Mouse (Mus musculus) heart, adult 2 months (tissue): ENCODE results near the gene Cmah. TPM values are rescaled to one million over a fixed set of nuclear protein-coding genes. Genes with fewer than 3 reads are reported as not detected.
A peak's percentile ranks its signal among the peaks of the same experiment; 100 is the strongest.

Experiments
- DNase-seq, 2 experiments: peaks; one replicate each; pipeline ENCODE4 v3.0.0; 2021
- H3K27ac ChIP-seq: fragments of 200-600 bp; 2 replicates; pipeline ENCODE4 v1.8.1; 2022
- H3K27me3 ChIP-seq: fragments of 200-500 bp; 2 replicates; pipeline ENCODE4 v1.6.1; 2012; ENCODE audit warnings: mild to moderate bottlenecking, low read length, inconsistent platforms, mixed read lengths; ENCODE audit not compliant: control insufficient read depth, insufficient read depth
- H3K36me3 ChIP-seq: fragments of 200-500 bp; 2 replicates; pipeline ENCODE4 v1.6.1; 2012; ENCODE audit warnings: low read length, inconsistent platforms; ENCODE audit not compliant: control insufficient read depth, insufficient read depth
- H3K4me1 ChIP-seq: fragments of 200-500 bp; 2 replicates; pipeline ENCODE4 v1.6.1; 2011; ENCODE audit warnings: low read length; ENCODE audit not compliant: control insufficient read depth, insufficient read depth
- H3K4me3 ChIP-seq: fragments of 200-600 bp; 2 replicates; pipeline ENCODE4 v1.8.1; 2022
- H3K79me2 ChIP-seq: fragments of 200-500 bp; replicated peaks from 2 replicates; pipeline ENCODE4 v1.6.1; 2012; ENCODE audit warnings: mild to moderate bottlenecking, inconsistent platforms, low read length, moderate library complexity, mixed read lengths; ENCODE audit not compliant: control insufficient read depth, insufficient read depth
- H3K9ac ChIP-seq: fragments of 200-500 bp; 2 replicates; pipeline ENCODE4 v1.6.1; 2012; ENCODE audit warnings: low read depth, mild to moderate bottlenecking, control low read depth, inconsistent platforms, low read length, mixed read lengths
- CTCF ChIP-seq: fragments of 200-600 bp; IDR thresholded peaks from 2 replicates; pipeline ENCODE4 v1.8.1; 2022; ENCODE audit warnings: antibody characterized with exemption, mild to moderate bottlenecking, moderate library complexity
- EP300 ChIP-seq: fragments of 200-500 bp; IDR thresholded peaks from 2 replicates; pipeline ENCODE4 v1.6.1; 2011; ENCODE audit warnings: low read depth, low read length, control low read depth; ENCODE audit not compliant: insufficient read depth
- POLR2A ChIP-seq: fragments of 200-500 bp; IDR thresholded peaks from 2 replicates; pipeline ENCODE4 v1.6.1; 2011; ENCODE audit warnings: mild to moderate bottlenecking, low read depth, low read length, control low read depth; ENCODE audit not compliant: insufficient read depth
- WGBS: fragments of 180-500 bp; shearing (Covaris S2); methylation state at CpG from one replicate; pipeline ENCODE4 v1.1.7; 2018; 5-methylcytosine and 5-hydroxymethylcytosine counted together
- intact Hi-C: fragments of 180-260 bp; cut with DNase I; formaldehyde crosslinking; loops from one replicate; pipeline ENCODE4 v1.15.1; 2025
- polyA plus RNA-seq: library from polyadenylated mRNA; depleted of rRNA; stranded (reverse); fragments of >200 nt; gene quantifications from 2 replicates; pipeline ENCODE4 v1.2.3, GENCODE M21; 2012
- total RNA-seq, 2 experiments: library from RNA; stranded (reverse); gene quantifications; 2 replicates each; pipeline ENCODE4 v1.2.3; 2021

Gene Cmah
- total and polyA plus RNA-seq, 3 experiments = 0.84 to 4.0 (median 2.7) TPM

DNA sequence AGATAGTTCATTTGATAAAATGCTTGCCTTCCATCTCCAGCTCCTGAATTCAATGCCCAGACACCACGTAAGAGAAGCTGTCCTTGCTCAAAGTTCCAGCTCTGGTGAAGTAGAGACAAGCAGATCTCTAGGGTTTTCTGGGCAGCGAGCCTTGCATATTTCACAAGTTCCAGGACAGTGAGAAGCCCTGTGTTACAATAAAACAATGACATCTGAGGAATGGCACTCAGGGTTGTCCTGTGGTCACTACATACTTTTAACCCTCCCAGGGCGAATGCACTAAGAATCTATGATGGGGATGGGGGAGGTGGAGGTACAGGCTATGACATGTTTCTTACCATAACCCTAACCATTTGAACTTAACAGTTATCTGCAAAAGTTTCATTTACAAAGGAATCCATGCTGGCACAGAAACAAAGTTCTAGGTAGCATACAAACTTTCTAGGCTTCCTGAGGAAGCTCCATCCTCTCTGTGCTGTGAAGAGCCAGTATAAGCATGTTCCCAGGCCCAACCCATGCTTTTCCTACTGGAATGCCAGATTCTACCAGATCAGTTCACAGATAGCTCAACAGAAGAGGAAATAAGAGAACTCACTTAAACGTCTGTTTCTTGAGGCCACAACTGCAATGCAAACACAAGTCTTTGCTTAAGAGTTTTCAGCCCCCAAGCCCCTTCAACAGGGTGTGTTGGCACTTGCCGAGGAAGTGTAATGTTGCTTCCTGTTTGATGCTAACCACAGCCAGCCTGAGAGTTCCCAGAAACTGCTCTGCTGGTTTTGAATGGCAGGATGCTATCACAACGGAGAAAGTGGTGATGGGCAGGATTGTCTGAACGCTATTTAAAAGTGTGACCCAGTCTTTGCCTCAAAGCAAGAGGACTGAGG, 48.4 kb downstream of the Cmah start:
- H3K9ac ChIP-seq = no peak overlapping the region
- 24% methylated on average over 7 of the region's 7 CpGs for WGBS
- TF ChIP-seq POLR2A (no peak), EP300 (no peak)
- peaks cover 7% of the 10 kb centered on the region for H3K4me1 ChIP-seq
- H3K27me3 ChIP-seq = no peaks in the 10 kb centered on the region
- H3K79me2 ChIP-seq = no peaks in the 10 kb centered on the region
- H3K27ac ChIP-seq = peak overlapping the region; percentile 45
- DNase-seq = peak in 1 of 2 experiments; percentile 49
- no peaks in the 10 kb centered on the region; the same call in 1 of the 2 replicates for H3K36me3 ChIP-seq
- no peak overlapping the region for H3K4me3 ChIP-seq
- intact Hi-C loops = loop anchor here (5.0 kb wide), 1 partner anchor 38 kb away; no protein-coding TSS in a partner anchor

DNA sequence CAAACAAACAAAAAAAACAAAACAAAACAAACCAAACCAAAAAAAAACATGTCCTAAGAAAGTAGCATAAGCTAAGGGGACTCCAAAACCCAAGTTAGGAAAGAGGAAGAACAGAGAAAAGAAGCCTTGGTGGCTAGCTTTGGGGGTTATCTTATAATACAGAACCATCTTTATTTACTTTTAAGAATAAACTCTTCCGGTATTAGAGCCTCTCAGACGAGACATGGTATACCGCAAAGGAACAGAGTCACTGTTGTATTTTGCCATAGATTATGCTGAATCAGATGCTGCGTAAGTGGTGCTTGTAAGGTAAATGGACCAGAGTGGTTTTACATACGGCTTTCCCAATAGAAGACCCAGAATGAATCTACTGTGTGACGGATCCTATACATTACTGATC, 53.5 kb downstream of the Cmah start:
- TF ChIP-seq CTCF = no peak
- TF ChIP-seq POLR2A = no peak
- no peak for TF ChIP-seq EP300
- H3K27ac ChIP-seq = no peak overlapping the region
- 81% methylated on average over 6 of the region's 6 CpGs for WGBS
- no peak for DNase-seq
- H3K4me1 ChIP-seq = peaks cover 2% of the 10 kb centered on the region
- H3K27me3 ChIP-seq = no peaks in the 10 kb centered on the region
- no peaks in the 10 kb centered on the region; the same call in 1 of the 2 replicates for H3K36me3 ChIP-seq
- no peaks in the 10 kb centered on the region for H3K79me2 ChIP-seq
- H3K4me3 ChIP-seq = no peak overlapping the region
- intact Hi-C loops = no loop called here
- no peak overlapping the region for H3K9ac ChIP-seq

DNA sequence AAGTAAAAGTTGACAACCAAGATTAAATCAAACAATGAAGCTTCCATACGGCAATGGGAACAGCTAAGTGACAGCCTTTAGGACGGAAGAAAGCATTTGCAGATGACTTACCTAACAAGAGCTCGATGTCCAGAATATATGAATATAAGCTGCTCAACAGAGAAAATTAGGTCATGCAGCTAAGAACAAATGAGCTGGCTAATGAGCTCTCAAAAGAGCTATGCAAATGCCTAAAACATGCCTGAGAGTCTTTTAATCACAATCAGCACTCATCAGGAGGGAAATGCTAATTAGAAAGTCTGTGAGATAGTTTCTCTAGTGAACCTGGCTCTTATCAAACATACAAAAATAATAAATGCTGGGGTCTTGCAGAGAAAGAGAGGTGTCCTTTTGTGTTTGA, 56.7 kb downstream of the Cmah start:
- H3K27me3 ChIP-seq = no peaks in the 10 kb centered on the region
- DNase-seq = no peak
- WGBS = 82% methylated on average over 3 of the region's 3 CpGs
- H3K4me1 ChIP-seq = no peaks in the 10 kb centered on the region
- H3K79me2 ChIP-seq = no peaks in the 10 kb centered on the region
- TF ChIP-seq CTCF (no peak), POLR2A (no peak), EP300 (no peak)
- H3K4me3 ChIP-seq = no peak overlapping the region
- no peaks in the 10 kb centered on the region for H3K36me3 ChIP-seq
- H3K9ac ChIP-seq = no peak overlapping the region
- no peak overlapping the region for H3K27ac ChIP-seq
- intact Hi-C loops = no loop called here

DNA sequence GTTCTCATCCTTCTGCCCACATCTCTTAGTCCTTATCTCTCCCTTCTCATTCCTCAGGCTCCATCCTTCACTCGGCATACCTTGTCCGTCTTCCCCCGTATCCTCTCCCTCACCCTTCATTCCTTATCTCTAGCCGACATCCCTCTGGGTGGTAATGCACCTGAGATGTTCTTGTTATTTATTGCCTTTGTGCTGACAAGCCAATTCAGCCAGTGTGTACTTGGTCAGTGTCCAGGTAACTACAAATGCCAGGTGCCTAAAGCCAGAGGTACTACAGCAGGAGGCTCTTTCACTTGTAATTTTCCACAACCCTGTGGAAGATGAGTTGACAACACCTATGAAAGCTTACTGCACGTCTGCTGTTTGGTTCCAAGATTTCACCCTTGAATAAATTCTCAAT, 64.7 kb downstream of the Cmah start:
- no peak for DNase-seq
- no peaks in the 10 kb centered on the region for H3K36me3 ChIP-seq
- no peaks in the 10 kb centered on the region for H3K4me1 ChIP-seq
- H3K9ac ChIP-seq = no peak overlapping the region
- no peaks in the 10 kb centered on the region for H3K79me2 ChIP-seq
- H3K27me3 ChIP-seq = no peaks in the 10 kb centered on the region
- H3K27ac ChIP-seq = no peak overlapping the region
- no peak for TF ChIP-seq POLR2A
- TF ChIP-seq CTCF = no peak
- H3K4me3 ChIP-seq = no peak overlapping the region
- 75% methylated on average over 5 of the region's 5 CpGs for WGBS
- intact Hi-C loops = no loop called here

DNA sequence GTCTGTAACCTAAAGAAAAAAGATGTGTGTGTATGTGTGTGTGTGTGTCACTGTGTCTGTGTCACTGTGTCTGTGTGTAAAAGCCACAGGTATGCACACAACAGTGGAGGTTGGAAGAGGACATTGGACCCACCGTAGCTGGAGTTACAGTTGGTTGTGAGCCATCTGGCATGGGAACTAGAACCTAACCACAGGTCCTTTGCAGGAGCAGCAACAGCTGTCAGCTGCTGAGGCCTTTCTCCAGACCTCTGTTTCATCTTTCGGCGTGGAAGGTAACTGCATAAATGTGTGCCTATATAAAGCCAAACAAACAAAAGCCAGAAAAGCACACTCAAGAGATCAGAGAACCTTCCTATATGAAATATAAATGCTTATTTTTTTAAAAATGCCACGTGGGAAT, 65.5 kb downstream of the Cmah start:
- no peak for DNase-seq
- Histone ChIP-seq H3K27ac (no peak overlapping the region), H3K79me2 (no peaks in the 10 kb centered on the region), H3K9ac (no peak overlapping the region), H3K36me3 (no peaks in the 10 kb centered on the region), H3K27me3 (no peaks in the 10 kb centered on the region), H3K4me1 (no peaks in the 10 kb centered on the region), H3K4me3 (no peak overlapping the region)
- intact Hi-C loops = no loop called here
- WGBS = 60% methylated on average over 4 of the region's 4 CpGs
- TF ChIP-seq CTCF = no peak
- TF ChIP-seq EP300 = no peak
- no peak for TF ChIP-seq POLR2A

DNA sequence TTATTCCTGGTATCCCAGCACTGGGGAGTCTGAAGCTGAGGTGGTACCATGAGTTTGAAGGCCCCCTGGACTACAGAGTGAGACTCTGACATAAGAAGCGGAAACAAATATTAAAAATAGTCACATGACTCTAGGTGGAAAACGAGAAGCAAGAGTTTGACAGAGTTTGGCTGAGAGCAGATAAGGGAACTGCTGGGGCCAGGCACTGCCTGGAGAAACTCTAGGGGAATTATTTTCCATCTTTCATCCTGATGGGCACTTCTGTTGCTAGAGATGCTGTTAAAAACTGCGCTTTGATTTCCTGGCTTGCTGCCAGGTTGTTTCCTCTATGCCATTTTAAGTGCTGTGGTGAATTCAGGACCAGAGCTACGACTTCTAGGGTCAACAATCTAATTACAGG, 65.9 kb downstream of the Cmah start:
- TF ChIP-seq POLR2A (no peak), CTCF (no peak), EP300 (no peak)
- Histone ChIP-seq H3K4me1 (no peaks in the 10 kb centered on the region), H3K27ac (no peak overlapping the region; the same call in 1 of the 2 replicates), H3K79me2 (no peaks in the 10 kb centered on the region), H3K27me3 (no peaks in the 10 kb centered on the region), H3K36me3 (no peaks in the 10 kb centered on the region), H3K4me3 (no peak overlapping the region), H3K9ac (no peak overlapping the region)
- intact Hi-C loops = no loop called here
- 15% methylated on average over 4 of the region's 4 CpGs for WGBS
- DNase-seq = peak in 1 of 2 experiments; percentile 20
